Mouse (Mus musculus) embryonic facial prominence, embryonic 11.5 days (tissue): Measurements from ENCODE around the gene Wnt9b. TPM values are rescaled to one million over a fixed set of nuclear protein-coding genes. Genes with fewer than 3 reads are reported as not detected.

Experiments used
- ATAC-seq: fragments of 200-750 bp; cut with Nextera tagmentation; replicated peaks from 2 replicates; pipeline ENCODE4 v1.8.0; 2017; ENCODE audit warnings: low read depth; ENCODE audit not compliant: insufficient number of reproducible peaks, low FRiP score, low TSS enrichment
- DNase-seq: peaks from one replicate; pipeline ENCODE4 v3.0.0-alpha.2; 2015; ENCODE audit warnings: low spot score
- H3K27ac ChIP-seq: fragments of 300-500 bp; sonication (generic); replicated peaks from 2 replicates; pipeline ENCODE4 v1.5.1; 2014; ENCODE audit warnings: mild to moderate bottlenecking, low read depth, low read length, control low read depth
- H3K27me3 ChIP-seq: fragments of 300-500 bp; sonication (generic); 2 replicates; pipeline ENCODE4 v1.6.1; 2014; ENCODE audit warnings: mild to moderate bottlenecking, low read length, moderate library complexity, mixed read lengths; ENCODE audit not compliant: control insufficient read depth, insufficient read depth
- H3K36me3 ChIP-seq: fragments of 300-500 bp; sonication (generic); replicated peaks from 2 replicates; pipeline ENCODE4 v1.6.1; 2014; ENCODE audit warnings: low read depth, mild to moderate bottlenecking, low read length, moderate library complexity, mixed read lengths; ENCODE audit not compliant: control insufficient read depth, insufficient read depth
- H3K4me1 ChIP-seq: fragments of 300-500 bp; sonication (generic); 2 replicates; pipeline ENCODE4 v1.6.1; 2014; ENCODE audit warnings: low read length, mixed read lengths; ENCODE audit not compliant: control insufficient read depth, insufficient read depth
- H3K4me2 ChIP-seq: fragments of 300-500 bp; sonication (generic); 2 replicates; pipeline ENCODE4 v1.6.1; 2014; ENCODE audit warnings: low read depth, mild to moderate bottlenecking, control low read depth, low read length, moderate library complexity
- H3K4me3 ChIP-seq: fragments of 300-500 bp; sonication (generic); 2 replicates; pipeline ENCODE4 v1.5.1; 2014; ENCODE audit warnings: low read depth, low read length, control low read depth
- H3K9ac ChIP-seq: fragments of 300-500 bp; sonication (generic); replicated peaks from 2 replicates; pipeline ENCODE4 v1.6.1; 2014; ENCODE audit warnings: mild to moderate bottlenecking, control low read depth, low read length
- H3K9me3 ChIP-seq: fragments of 300-500 bp; sonication (generic); replicated peaks from 2 replicates; pipeline ENCODE4 v1.6.1; 2016; ENCODE audit warnings: mild to moderate bottlenecking, low read length, inconsistent platforms, mixed read lengths; ENCODE audit not compliant: control insufficient read depth
- WGBS: fragments of 180-500 bp; shearing (Covaris S2); extraction: QIAGEN DNeasy Blood & Tissue Kit; methylation state at CpG from one replicate; pipeline ENCODE4 v1.1.7; 2014; 5-methylcytosine and 5-hydroxymethylcytosine counted together
- polyA plus RNA-seq: library from polyadenylated mRNA; unstranded; fragments of >200 nt; fragmentation: Nextera tagmentation; extraction: Ambion mirVana; gene quantifications from 2 replicates; pipeline ENCODE4 v1.2.1, GENCODE M21; 2014

Wnt9b gene
- polyA plus RNA-seq, 1 experiment from 2014 or later, result 2.1 TPM

DNA sequence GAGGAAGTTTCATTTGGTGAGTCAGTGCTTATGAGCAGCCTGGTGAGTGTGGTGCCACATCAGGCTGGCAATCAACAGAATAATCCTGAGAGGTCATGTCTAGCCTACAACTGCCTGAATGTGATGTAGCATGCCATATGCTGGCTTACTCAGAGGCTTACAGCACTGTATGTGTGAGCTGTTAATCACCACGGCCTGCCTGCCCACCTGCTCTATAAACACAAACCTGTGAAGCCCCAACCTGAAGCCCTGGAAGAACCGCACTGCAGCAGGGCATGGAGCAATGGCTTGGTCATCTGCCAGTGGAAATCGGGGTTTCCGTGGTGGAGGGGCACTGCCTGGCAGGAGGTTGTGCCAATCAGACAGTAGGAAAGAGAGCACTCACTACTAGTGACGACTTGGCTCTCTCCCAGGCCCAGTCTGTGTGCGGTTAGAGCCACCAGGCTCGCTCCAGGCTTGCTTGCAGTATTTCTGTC is 64.3 kb downstream of the Wnt9b start:
- Histone ChIP-seq H3K9me3 (no peaks in the 10 kb centered on the region), H3K4me1 (no peaks in the 10 kb centered on the region), H3K27ac (no peak overlapping the region), H3K4me3 (no peak overlapping the region), H3K27me3 (no peaks in the 10 kb centered on the region), H3K9ac (no peak overlapping the region), H3K36me3 (peaks cover 5% of the 10 kb centered on the region), H3K4me2 (no peak overlapping the region)
- 92% methylated on average over 7 of the region's 7 CpGs for WGBS
- DNase-seq (no peak), ATAC-seq (no peak)

DNA sequence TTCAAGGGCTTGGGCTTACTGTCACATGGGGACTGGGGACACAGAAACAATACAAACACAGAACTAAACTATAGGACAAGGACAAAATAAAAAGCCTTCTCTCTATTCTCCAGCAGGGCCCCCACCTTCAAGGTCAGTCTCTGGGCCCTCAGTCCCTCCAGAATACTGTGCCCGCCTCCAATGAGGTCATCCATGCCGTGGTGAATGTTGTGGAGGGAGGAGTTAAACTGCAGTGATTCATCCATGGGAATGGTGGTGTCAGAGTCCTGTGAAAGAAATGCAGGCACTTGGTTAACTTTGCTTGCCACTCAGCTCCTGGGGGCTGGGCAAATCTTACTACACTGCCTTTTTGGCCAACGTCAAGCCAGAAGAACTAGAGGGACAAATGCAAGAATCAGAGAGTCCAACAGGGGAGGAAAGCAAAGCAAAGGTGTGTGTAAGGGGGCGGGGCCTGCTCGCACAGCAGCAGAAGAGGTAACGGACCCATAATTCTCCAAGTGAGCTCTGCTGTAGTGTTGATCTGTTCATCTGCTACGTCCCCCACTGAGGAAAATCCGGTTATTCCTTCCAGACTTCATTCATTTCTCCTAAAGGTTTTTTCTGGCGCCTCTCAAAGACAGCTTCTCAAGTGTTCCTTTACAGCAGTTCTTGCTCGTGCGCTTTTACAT is 65.8 kb downstream of the Wnt9b start:
- Histone ChIP-seq H3K4me2 (no peak overlapping the region), H3K4me1 (no peaks in the 10 kb centered on the region), H3K9me3 (no peaks in the 10 kb centered on the region), H3K27ac (no peak overlapping the region), H3K27me3 (no peaks in the 10 kb centered on the region), H3K4me3 (no peak overlapping the region), H3K36me3 (peaks cover 5% of the 10 kb centered on the region), H3K9ac (no peak overlapping the region)
- ATAC-seq, result no peak
- DNase-seq, result no peak
- 87% methylated on average over 11 of the region's 11 CpGs for WGBS

Other genes starting within 250 kb of the Wnt9b start
- gene Lrrc37a, start 245.2 kb downstream of the Wnt9b start, polyA plus RNA-seq, result not detected in 2 replicates
- not detected in 2 replicates for gene Gm884, start 128.7 kb downstream of the Wnt9b start, polyA plus RNA-seq
- gene Lyzl6, start 110.9 kb downstream of the Wnt9b start, polyA plus RNA-seq, result not detected in 2 replicates
- gene Rprml, start 100.3 kb downstream of the Wnt9b start, polyA plus RNA-seq, result 0.21 and 0.35 TPM in 2 replicates
- 86.7 and 89.9 TPM in 2 replicates for gene Gosr2, start 51.9 kb downstream of the Wnt9b start, polyA plus RNA-seq
- gene Wnt3, start 24.3 kb upstream of the Wnt9b start, polyA plus RNA-seq, result 4.7 and 5.3 TPM in 2 replicates
- 46.5 and 47.6 TPM in 2 replicates for gene Nsf, start 204.2 kb upstream of the Wnt9b start, polyA plus RNA-seq
- gene Arf2, start 216.9 kb upstream of the Wnt9b start, polyA plus RNA-seq, result 95.0 and 97.8 TPM in 2 replicates